Mouse (Mus musculus) CH12F3 (cell line): Measurements from ENCODE around the gene Ankrd13d.

Experiments used
- in situ Hi-C: fragments of 300-500 bp; cut with MboI; formaldehyde crosslinking; loops from 2 replicates; pipeline ENCODE4 v1.14.3; 2020; ENCODE audit warnings: low sequenced_read_pairs

Gene Ankrd13d

DNA sequence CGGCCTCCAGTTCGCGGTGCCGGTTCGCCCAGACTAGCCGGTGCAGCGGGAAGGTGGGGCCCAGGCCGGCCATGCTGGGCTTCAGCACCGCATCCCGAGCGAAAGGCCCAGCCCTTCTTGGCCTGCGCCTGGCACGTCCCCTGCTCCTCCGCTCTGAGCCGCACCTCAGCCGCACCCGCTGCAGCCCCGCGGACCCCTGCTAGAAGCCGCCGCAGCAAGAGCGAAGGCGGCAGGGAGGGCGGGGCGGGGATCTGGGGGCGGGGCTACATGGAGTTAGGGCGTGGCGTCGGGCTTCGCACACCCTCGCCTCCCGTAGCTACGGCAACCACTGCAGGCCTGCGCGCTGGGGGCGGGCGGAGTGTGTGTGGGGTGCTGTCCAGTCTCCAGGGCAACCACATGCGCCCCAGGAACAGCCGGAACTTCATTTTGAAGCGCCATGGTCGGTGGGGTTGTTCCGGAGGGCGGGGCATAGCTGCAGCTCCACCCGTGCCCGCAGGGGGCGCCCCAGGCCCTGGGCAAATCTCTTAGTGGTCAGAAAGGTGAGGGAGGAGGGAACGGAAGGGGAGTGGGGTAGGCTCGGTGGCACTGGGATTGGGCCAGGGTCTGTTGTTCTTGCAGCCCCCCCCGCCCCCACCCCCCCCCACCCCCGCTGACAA, at the start of gene Ankrd13d:
Gene Ankrd13d (minus strand): TSS at position 240 of the 656 bp plus-strand sequence.
- in situ Hi-C loops = no loop called here

DNA sequence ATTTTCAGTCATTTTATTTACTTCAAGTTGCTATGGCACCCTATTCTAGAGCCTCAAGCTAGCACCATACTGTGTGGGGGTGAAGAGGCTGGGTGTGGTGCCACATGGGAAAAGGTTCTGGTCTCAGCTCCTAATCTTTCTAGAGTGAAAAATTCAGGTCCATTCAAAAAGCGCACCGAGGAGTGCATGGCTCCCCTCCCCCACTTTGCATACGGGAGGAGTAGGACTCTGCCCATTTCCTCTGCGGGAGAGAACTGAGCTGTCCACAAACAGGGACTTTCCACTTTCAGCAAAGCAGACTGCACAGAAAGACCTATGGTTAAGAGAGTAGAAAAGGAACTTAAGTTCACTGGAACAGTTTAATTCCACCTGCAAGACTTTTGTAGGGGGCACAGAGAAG, 49.7 kb upstream of the Ankrd13d start:
- in situ Hi-C loops = no loop called here

DNA sequence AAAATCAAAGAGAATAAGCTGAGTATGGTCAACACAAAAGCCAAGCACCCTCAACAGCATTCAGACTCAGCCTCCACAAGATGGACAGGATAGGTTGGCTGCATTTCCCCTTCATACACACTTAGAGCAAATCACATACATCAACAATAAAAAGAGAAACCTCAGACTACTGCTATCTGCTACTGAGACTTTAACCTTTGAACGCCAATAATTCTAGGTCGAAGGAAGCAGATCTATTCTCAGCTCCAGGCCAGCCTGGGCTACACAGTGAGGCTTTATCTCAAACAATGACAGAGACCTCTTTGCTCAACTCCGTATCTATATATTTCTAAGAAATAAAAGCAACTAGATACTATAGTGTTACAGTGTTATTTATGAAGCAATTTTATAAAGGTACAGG, 48.3 kb upstream of the Ankrd13d start:
- in situ Hi-C loops = no loop called here

DNA sequence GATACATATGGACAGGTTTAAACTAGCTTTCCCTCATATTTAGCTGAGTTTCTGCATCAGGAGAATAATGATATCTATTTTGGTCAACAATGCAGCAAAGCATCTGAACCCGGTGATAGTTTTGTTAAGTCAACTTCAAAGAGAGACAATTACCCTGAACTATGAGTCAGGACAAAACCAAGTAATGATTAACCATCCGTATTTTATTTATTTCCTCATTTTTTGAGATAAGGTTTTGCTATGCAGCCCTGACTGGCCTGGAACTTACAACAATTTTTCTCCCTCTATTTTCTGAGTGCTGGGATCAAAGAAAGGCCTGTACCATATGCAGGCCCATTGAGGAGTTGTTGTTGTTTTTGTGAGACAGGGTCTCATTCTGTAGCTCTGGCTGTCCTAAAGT, 47.7 kb upstream of the Ankrd13d start:
- in situ Hi-C loops = no loop called here

DNA sequence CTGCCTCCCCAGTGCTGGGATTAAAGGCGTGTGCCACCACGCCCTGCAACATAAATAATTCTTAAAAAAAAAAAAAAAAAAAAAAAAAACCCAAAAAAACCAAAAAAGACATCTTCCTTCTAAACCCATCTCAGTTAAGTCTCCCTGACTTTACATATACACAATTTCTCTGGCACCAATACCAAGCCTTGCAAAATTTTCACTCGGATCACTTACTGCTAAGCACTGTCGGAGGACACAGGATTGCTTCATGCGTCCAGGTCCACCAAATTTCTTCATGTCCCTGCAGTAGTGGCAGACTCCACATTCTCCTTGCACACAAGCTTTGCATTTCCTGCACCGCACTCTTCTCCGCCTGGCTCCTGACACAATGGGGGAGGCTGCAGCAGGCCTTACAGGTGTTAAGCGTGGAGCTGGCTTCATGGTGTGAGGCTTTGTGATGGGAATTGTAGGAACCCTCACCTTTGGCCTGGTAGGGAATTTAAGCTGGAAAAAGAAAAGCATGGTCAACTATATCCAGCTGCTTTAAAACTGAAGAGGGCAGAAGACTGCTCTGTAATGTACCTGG, 45.9 kb upstream of the Ankrd13d start:
- in situ Hi-C loops = no loop called here

DNA sequence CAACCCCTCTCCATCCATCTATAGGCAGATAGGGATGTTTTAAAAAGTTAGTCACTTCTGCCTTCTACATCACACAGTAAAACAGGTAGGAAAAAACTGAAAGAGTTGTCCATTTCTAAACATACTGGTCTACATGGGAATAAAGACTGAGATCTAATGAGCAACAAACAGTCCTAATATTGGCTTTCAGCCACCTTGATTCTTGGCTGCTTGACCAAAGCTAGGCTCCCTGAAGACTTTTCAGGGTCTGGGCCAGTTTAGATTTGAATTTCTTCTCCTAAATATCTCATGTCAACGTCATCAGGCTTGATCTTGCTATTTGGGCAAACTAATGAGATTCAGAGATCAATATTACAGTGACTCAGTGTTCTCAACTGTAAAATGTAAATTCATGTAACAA, 43.9 kb upstream of the Ankrd13d start:
- in situ Hi-C loops = no loop called here

DNA sequence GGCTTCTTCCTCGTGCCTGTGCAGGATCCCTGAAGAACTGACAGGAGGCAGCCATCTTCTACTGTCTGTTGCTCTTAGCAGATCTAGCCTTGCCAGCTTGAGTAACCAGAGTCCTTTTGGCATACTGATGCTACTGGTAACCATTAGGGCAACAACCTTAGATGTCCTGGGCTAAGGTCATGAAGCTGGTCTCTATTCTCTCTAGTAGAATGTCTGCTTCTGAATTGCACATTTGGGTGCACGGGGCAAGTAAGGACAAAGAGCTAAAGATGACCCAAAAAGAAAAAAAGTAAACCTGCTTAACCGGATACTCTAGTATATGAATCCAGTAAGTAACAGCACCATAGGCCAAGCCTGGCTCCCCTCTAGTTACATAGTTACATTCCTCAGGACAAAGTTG, 43.2 kb upstream of the Ankrd13d start:
- in situ Hi-C loops = no loop called here

DNA sequence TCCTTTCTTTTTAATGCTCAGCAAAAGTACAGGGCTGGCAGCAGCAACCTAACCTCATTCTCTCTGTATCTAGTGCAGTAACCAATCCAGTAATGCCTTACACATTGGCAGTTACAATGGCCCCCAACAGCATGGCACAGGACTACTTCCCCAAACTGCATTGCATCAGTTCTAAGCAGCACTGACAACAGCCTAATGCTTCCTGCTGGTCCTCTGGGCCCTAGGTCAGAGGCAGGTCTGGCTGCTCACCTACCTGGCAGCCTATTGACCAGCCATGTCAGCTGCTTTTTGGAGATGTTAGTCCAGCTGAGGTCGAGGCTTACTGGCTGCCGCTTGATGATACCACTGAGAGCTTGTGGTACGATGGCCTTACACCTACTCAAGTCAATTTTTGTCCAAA, 39.2 kb upstream of the Ankrd13d start:
- in situ Hi-C loops = no loop called here

DNA sequence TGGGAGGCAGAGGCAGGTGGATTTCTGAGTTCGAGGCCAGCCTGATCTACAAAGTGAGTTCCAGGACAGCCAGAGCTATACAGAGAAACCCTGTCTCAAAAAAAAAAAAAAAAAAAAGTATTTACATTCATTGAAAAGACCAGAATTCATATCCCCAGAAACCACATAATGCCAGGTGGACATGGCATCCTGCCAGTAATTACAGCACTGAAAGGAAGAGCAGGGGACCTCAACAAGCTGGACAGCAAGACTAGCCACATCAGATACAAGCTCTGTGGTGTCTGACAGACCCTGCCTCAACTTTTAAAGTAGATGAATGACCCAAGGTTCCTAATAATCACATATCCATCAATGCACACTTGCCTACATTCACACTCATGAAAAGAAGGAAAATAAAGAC, 38.7 kb upstream of the Ankrd13d start:
- in situ Hi-C loops = no loop called here

DNA sequence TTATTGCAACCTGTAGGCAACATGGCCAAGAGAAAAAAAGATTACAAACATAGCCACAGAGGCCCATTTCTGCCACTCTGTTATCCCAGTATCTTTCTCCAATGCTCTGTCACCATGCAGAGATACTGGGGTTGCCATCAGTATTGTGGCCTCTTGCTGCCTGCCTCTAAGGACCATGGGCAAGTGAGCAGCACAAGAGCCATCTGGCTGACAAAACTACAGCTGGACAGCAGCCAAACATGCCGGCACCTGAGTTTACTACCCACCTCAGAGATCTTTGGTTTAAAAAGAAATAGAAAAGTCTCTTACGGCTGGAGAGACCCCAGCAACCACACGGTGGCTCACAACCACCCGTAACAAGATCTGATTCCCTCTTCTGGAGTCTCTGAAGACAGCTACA, 36.3 kb upstream of the Ankrd13d start:
- in situ Hi-C loops = no loop called here

DNA sequence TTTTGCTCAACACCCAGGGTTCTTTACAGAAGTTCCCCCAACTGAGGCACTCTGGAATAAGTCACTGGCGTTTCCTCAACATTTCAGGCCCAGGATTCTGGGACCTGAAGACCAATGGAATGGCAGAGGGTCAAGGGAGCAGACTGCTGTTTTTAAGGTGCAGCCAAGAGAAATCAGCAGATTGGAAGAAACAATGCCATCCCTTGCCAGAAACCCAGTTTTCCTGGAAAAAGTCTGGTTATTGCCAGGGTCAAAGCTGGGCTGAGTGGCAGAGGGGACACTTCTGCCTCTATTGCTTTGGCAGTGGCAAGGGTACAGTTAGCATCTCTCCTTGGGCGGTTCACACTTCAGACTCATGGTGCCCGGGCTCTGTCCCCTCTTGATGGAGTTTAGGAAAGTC, 34.2 kb upstream of the Ankrd13d start:
- in situ Hi-C loops = no loop called here

DNA sequence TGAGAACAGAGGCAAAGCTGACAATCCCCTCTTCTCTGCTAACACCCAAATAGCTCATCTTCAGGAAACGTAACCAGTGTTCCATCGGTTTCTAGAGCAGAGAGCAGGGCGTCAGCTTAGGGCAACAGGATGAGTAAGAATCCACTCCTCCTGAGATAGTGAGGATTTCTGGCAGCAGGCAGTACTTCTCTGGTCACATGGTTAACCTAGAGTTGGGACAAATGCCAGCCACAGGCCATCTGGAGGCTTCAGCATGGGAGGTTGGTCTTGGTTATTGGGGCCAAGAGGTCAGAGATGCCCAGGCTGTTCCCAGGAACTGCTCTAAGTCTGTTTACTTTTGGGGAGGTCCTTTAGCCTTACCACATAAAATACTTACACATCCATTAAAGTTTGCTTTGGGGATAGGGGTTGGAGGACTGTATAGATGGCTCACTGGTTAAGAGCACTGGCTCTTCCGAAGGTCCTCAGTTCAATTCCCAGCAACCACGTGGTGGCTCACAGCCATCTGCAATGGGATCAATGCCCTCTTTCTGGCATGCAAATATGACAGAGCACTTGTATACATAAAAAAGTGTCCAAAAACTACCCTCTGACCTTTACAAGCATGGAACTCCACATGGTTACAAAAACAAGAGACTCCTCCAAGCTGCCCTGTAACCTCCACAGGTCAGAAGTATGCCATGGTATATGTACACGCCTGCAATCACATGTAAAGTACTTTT, 32.4 kb upstream of the Ankrd13d start:
- in situ Hi-C loops = no loop called here

DNA sequence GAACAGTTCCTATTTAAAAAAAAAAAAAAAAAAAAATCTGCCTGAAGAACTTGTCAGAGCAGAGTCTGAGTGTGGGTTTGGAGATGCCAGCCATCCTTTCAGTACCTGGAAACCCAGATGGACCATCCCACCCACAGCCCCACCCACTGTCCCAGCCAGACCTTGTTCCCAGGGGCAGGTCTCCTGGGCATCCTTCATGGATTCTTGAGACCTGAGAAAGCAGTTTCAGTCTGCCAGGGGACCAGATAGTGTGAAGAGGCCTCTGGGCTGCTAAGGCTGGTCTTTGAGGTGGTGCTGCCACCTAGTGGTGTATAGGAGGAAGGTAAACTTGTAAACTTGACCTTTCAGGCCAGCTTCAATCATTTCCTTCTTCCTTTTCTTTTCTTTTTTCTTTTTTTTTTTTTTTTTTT, 26.8 kb upstream of the Ankrd13d start:
- in situ Hi-C loops = no loop called here

DNA sequence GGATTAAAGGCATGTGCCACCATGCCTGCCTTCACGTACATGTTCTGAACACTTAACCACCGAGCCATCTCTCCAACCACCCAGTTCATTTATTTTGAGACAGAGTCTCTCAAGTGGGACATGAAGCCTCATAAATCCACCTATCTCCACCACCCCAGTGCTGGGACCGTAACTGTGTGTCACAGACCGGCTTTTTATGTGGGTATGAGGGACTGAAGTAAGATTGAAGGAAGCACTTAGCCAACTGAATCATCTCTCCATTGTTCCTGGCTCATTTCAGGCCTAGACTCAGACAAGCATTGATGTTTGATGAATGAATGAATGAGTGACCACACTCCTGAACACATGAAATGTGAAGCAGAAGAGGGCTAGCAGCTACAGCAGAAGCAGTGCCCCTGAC, 26.4 kb upstream of the Ankrd13d start:
- in situ Hi-C loops = no loop called here

DNA sequence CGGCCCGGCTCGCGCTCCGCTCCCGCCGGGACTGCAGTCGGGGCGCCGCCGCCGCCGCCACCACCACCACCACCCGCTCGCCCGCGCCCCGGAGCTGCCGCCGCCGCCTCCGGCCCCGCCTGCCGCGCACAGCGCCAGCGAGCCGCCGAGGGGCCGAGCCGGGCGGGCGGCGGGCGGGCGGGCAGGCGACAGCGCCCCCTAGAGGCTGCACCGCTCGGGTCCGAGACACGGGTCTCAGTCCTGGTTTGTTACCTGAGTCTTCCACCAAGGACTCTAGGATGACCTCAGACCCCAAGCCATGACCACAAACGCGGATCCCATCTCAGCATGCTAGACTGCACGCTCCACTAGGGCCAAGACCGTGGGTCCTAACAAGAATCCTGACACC, 23.2 kb upstream of the Ankrd13d start, which contains the start of gene Grk2:
Gene Grk2 (minus strand): TSS at position 33 of the 388 bp plus-strand sequence.
- in situ Hi-C loops = no loop called here

DNA sequence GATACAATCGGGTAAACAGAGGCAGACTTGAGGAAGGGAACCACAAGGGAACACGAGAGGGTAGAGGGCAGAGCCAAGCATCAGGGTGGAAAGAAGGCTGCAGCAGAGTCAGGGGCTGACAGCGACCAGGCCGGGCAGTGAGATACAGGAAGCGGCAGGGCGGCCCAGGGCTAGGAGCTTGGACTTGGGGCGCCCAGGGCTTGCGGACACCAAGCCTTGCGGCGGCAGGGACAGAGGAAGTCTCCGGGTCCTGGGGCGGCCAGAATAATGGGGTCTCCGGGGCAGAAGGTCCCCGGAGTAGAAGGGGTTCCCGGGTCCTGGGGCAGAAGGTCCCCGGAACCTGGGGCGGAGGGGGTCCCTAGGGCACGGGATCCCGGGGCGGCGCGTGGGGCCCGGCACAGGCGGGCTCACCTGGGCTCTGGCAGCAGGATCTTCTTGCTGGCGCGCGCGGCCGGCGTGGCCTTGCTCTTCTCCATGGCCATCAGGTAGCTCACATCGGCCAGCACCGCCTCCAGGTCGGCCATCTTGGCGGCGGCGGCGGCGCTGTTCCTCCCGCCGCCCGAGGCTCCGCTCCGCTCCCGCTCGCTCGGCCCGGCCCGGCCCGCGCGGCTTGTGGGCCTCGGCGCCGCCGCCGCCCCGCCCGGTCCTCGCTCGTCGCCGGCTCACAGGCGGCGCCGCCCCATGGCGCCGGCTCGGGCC, 22.7 kb upstream of the Ankrd13d start:
- in situ Hi-C loops = no loop called here

DNA sequence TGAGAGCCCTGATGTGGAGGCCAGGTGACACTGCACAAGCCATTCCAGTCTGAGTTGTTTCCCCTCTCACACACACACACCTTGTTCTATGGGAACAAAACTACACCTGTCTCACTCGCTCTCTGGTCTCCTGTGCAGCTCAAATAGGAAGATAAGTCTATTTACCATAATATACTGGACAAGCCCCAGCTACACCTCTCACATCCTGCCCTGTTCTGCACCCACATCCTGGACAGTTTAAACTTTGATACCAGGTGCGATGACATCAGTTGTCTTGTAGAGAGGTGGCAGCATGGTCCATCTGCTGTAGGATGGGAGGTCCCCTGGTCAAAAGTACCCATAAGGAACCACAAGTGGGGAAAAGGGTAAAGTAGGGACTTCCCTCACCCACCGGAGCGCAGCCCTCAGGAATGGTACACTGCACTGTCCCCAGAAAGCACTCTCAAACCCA, 22.0 kb upstream of the Ankrd13d start:
- in situ Hi-C loops = no loop called here

DNA sequence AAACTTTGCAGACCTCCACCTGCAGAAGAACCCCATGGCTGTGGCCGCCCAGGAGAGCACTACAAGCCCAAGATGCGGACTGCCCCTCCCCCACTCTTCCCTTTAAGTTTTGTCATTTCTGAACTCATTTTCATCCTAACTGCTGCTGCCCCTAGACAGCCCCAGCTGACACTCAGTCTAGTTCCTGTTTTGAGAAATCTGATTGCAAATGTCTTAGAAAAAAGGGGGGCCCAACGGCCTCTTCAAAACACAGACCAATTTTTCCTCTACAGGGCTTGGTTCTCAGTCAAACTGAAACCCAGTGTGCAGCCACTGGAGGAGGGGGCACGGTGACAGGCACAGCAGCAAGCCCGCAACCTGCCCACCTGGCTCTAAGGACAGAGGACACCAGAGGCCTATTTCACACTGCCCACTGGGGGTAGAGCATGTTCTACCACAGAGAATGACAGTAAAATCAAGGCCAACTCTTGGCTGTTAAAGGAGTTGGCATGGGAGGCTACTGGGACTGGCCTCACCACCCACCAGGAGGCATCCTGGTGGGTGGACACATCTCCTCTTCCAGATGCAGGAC, 21.4 kb upstream of the Ankrd13d start:
- in situ Hi-C loops = no loop called here

DNA sequence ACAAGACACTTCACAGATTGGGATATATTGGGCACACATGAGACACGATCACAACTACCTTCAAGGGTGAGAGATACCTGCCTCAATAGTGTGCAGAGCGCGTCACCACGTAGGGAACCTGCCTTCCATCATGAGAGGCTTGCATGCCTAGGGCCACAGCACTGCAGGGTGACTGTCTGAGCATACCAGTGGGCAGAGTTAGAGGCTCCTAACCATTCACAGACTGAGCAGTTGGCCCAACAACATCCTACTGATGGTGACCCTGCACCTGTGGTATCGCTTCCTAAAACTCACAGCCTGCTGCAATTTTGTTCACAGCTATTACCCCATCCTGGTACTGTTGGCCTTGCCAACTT, 20.7 kb upstream of the Ankrd13d start:
- in situ Hi-C loops = no loop called here

DNA sequence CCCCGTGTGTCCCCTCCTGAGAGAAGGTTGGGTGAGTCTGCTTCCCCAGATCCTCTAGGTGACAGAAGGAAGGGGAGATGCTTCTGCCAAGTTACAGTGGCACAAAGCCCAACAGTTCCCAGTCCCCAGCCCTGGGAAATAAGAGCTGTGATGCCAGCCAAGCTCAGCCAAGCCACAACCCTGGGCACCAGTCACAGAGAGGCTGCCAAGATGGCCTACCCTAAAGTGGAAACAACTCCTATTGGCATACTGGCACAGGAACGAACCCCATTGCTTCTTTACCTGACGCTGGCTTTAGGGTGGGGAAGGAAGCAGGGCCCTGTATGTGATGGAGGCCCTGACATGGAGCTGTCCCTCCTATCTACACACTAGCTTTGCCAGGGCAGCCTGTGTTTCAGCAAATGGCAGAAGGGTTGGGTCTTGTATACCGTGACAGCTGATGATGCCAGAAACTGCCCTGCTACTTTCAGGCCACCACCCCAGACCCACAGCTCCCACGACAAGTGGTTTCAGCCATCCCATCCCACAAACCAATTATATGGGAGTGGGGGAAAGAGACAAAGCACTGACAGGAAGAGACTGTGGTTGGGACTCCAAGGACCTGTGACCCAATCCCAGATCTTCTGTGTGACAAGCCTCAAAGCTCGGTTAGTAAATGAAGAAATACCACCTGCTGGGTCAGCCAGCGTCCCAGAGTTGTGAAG, 20.2 kb upstream of the Ankrd13d start:
- in situ Hi-C loops = no loop called here
